ENCODE assay signal across 8 mouse cellular contexts in genomic region chr17:25829558-25830017, GRCm38 (mm10). TPM values are rescaled to one million over a fixed set of nuclear protein-coding genes. Genes with fewer than 3 reads are reported as not detected.
DNase-seq lines count a peak whose midpoint lies in the region; ATAC-seq and TF ChIP-seq lines count a peak whose summit lies in the region.

No protein-coding gene starts in this region.

- H3K4me3 ChIP-seq in kidney, embryonic 15.5 days (replicated peaks) = peak overlapping the region; percentile 57
- peak overlapping the region; percentile 56 for H3K4me3 ChIP-seq in embryonic facial prominence, embryonic 12.5 days
- peak overlapping the region; percentile 46 for H3K4me3 ChIP-seq in hindbrain, postnatal 0 days (ENCODE audit: low read length)
- peak overlapping the region; percentile 55 for H3K4me3 ChIP-seq in midbrain, postnatal 0 days (ENCODE audit: low read depth, low read length)

- TF ChIP-seq CTCF in hindbrain, postnatal 0 days (IDR thresholded peaks at IDR 0.05; ENCODE audit: low read depth) = no peak
- no peak for TF ChIP-seq CTCF in midbrain, postnatal 0 days (IDR thresholded peaks at IDR 0.05)

- no peaks in the 10 kb centered on the region for H3K9me3 ChIP-seq in kidney, embryonic 15.5 days (replicated peaks)
- no peaks in the 10 kb centered on the region for H3K9me3 ChIP-seq in embryonic facial prominence, embryonic 12.5 days
- no peaks in the 10 kb centered on the region for H3K9me3 ChIP-seq in hindbrain, postnatal 0 days (ENCODE audit: low read length)
- no peaks in the 10 kb centered on the region for H3K9me3 ChIP-seq in midbrain, postnatal 0 days (ENCODE audit: low read length)

- no peaks in the 10 kb centered on the region for H3K27me3 ChIP-seq in kidney, embryonic 15.5 days
- H3K27me3 ChIP-seq in embryonic facial prominence, embryonic 12.5 days = no peaks in the 10 kb centered on the region
- H3K27me3 ChIP-seq in hindbrain, postnatal 0 days (ENCODE audit: insufficient read depth, low read length) = no peaks in the 10 kb centered on the region
- H3K27me3 ChIP-seq in midbrain, postnatal 0 days (ENCODE audit: insufficient read depth, low read length) = no peaks in the 10 kb centered on the region

- no peak for ATAC-seq in kidney, embryonic 15.5 days (replicated peaks; ENCODE audit: low FRiP score)
- no peak for ATAC-seq in embryonic facial prominence, embryonic 12.5 days (ENCODE audit: insufficient number of reproducible peaks, insufficient read depth, low FRiP score, low TSS enrichment)
- ATAC-seq in hindbrain, postnatal 0 days = no peak
- no peak for ATAC-seq in midbrain, postnatal 0 days (ENCODE audit: low FRiP score)
- ATAC-seq in granulocyte monocyte progenitor cell, adult 5-6 weeks (replicated peaks; ENCODE audit: poor library complexity, severe bottlenecking) = no peak

- H3K4me1 ChIP-seq in kidney, embryonic 15.5 days = peaks cover 71% of the 10 kb centered on the region
- peaks cover 58% of the 10 kb centered on the region for H3K4me1 ChIP-seq in embryonic facial prominence, embryonic 12.5 days
- H3K4me1 ChIP-seq in hindbrain, postnatal 0 days (ENCODE audit: insufficient read depth, low read length) = peaks cover 34% of the 10 kb centered on the region
- peaks cover 28% of the 10 kb centered on the region for H3K4me1 ChIP-seq in midbrain, postnatal 0 days (ENCODE audit: insufficient read depth, low read length)

- DNase-seq in kidney, postnatal 14 days = no peak
- no peak for DNase-seq in hindbrain, postnatal 0 days (ENCODE audit: low spot score)
- DNase-seq in midbrain, postnatal 0 days (ENCODE audit: low spot score) = no peak
- no peak for DNase-seq in gastrocnemius, postnatal 4 days (ENCODE audit: low spot score in 2 of 2)
- DNase-seq in thymus, postnatal 0 days (ENCODE audit: low spot score) = no peak

- H3K27ac ChIP-seq in kidney, embryonic 15.5 days = peak overlapping the region; percentile 95
- H3K27ac ChIP-seq in embryonic facial prominence, embryonic 12.5 days = peak overlapping the region; percentile 89
- H3K27ac ChIP-seq in hindbrain, postnatal 0 days = peak overlapping the region; percentile 96
- peak overlapping the region; percentile 95 for H3K27ac ChIP-seq in midbrain, postnatal 0 days (ENCODE audit: low read depth, low read length)

- H3K36me3 ChIP-seq in kidney, embryonic 15.5 days = peaks cover 50% of the 10 kb centered on the region
- peaks cover 49% of the 10 kb centered on the region for H3K36me3 ChIP-seq in embryonic facial prominence, embryonic 12.5 days
- H3K36me3 ChIP-seq in hindbrain, postnatal 0 days (ENCODE audit: insufficient read depth, low read length) = peaks cover 25% of the 10 kb centered on the region; the same call in 1 of the 2 replicates
- peaks cover 37% of the 10 kb centered on the region for H3K36me3 ChIP-seq in midbrain, postnatal 0 days (ENCODE audit: insufficient read depth, low read length)

- 39% methylated on average over 8 of the region's 8 CpGs for WGBS in kidney, embryonic 15.5 days
- 38% methylated on average over 8 of the region's 8 CpGs for WGBS in embryonic facial prominence, embryonic 12.5 days
- WGBS in hindbrain, postnatal 0 days = 34% methylated on average over 8 of the region's 8 CpGs
- WGBS in midbrain, postnatal 0 days = 47% methylated on average over 8 of the region's 8 CpGs

- H3K9ac ChIP-seq in kidney, embryonic 15.5 days = peak overlapping the region; percentile 66
- peak overlapping the region; percentile 65 for H3K9ac ChIP-seq in embryonic facial prominence, embryonic 12.5 days
- H3K9ac ChIP-seq in hindbrain, postnatal 0 days (replicated peaks; ENCODE audit: low read length) = peak overlapping the region; percentile 80
- peak overlapping the region; percentile 78 for H3K9ac ChIP-seq in midbrain, postnatal 0 days (replicated peaks; ENCODE audit: low read length, poor library complexity, severe bottlenecking)

- H3K4me2 ChIP-seq in kidney, embryonic 15.5 days = peak overlapping the region; percentile 95
- H3K4me2 ChIP-seq in embryonic facial prominence, embryonic 12.5 days (replicated peaks) = peak overlapping the region; percentile 88
- H3K4me2 ChIP-seq in hindbrain, postnatal 0 days (ENCODE audit: low read depth, low read length) = peak overlapping the region; percentile 80
- H3K4me2 ChIP-seq in midbrain, postnatal 0 days (ENCODE audit: low read depth, low read length, poor library complexity, severe bottlenecking) = peak overlapping the region; percentile 72

RNA-seq across cellular contexts. Expression of gene Jmjd8, which starts 0.9 kb away (rescaled TPM):
- polyA plus RNA-seq in kidney, embryonic 15.5 days (2015; fragmentation: Nextera tagmentation; extraction: Ambion mirVana) = 56.2 and 61.4 TPM in 2 replicates
- polyA plus RNA-seq in embryonic facial prominence, embryonic 12.5 days (2016; fragmentation: Nextera tagmentation; extraction: Ambion mirVana) = 53.9 and 57.0 TPM in 2 replicates
- 57.0 and 61.0 TPM in 2 replicates for total RNA-seq in hindbrain, postnatal 0 days (2014; rRNA removed)
- 38.6 and 41.3 TPM in 2 replicates for polyA plus RNA-seq in hindbrain, postnatal 0 days (2015; fragmentation: Nextera tagmentation; extraction: Ambion mirVana)
- 39.1 and 46.2 TPM in 2 replicates for total RNA-seq in midbrain, postnatal 0 days (2014; rRNA removed)
- polyA plus RNA-seq in midbrain, postnatal 0 days (2015; fragmentation: Nextera tagmentation; extraction: Ambion mirVana) = 43.8 and 45.9 TPM in 2 replicates
- 10 to 100 TPM; 31.6 to 32.4 TPM for total RNA-seq in gastrocnemius, postnatal 4 days (2021)
- 19.5 and 23.1 TPM in 2 replicates for total RNA-seq in granulocyte monocyte progenitor cell, adult 5-6 weeks (2014; fragmentation: Nextera tagmentation)
- total RNA-seq in granulocyte monocyte progenitor cell, adult 5-6 weeks (2017) = 15.2 and 23.4 TPM in 2 replicates
- polyA plus RNA-seq in thymus, postnatal 0 days (2015; fragmentation: Nextera tagmentation; extraction: Ambion mirVana) = 28.8 and 32.2 TPM in 2 replicates

RNA-seq across cellular contexts. Expression of gene Stub1, which starts 3.6 kb away (rescaled TPM):
- polyA plus RNA-seq in kidney, embryonic 15.5 days (2015; fragmentation: Nextera tagmentation; extraction: Ambion mirVana) = 336 and 362 TPM in 2 replicates
- polyA plus RNA-seq in embryonic facial prominence, embryonic 12.5 days (2016; fragmentation: Nextera tagmentation; extraction: Ambion mirVana) = 334 and 338 TPM in 2 replicates
- total RNA-seq in hindbrain, postnatal 0 days (2014; rRNA removed) = 271 and 273 TPM in 2 replicates
- polyA plus RNA-seq in hindbrain, postnatal 0 days (2015; fragmentation: Nextera tagmentation; extraction: Ambion mirVana) = 369 and 370 TPM in 2 replicates
- 237 and 248 TPM in 2 replicates for total RNA-seq in midbrain, postnatal 0 days (2014; rRNA removed)
- polyA plus RNA-seq in midbrain, postnatal 0 days (2015; fragmentation: Nextera tagmentation; extraction: Ambion mirVana) = 374 and 397 TPM in 2 replicates
- total RNA-seq in gastrocnemius, postnatal 4 days (2021) = 100 to 1,000 TPM; 116 to 134 TPM
- total RNA-seq in granulocyte monocyte progenitor cell, adult 5-6 weeks (2014; fragmentation: Nextera tagmentation) = 112 and 131 TPM in 2 replicates
- 99.3 and 101 TPM in 2 replicates for total RNA-seq in granulocyte monocyte progenitor cell, adult 5-6 weeks (2017)
- polyA plus RNA-seq in thymus, postnatal 0 days (2015; fragmentation: Nextera tagmentation; extraction: Ambion mirVana) = 181 and 191 TPM in 2 replicates

RNA-seq across cellular contexts. Expression of gene Wdr24, which starts 6.2 kb away (rescaled TPM):
- polyA plus RNA-seq in kidney, embryonic 15.5 days (2015; fragmentation: Nextera tagmentation; extraction: Ambion mirVana) = 28.1 and 31.8 TPM in 2 replicates
- polyA plus RNA-seq in embryonic facial prominence, embryonic 12.5 days (2016; fragmentation: Nextera tagmentation; extraction: Ambion mirVana) = 26.0 and 29.6 TPM in 2 replicates
- 31.3 and 39.7 TPM in 2 replicates for total RNA-seq in hindbrain, postnatal 0 days (2014; rRNA removed)
- 21.0 and 22.6 TPM in 2 replicates for polyA plus RNA-seq in hindbrain, postnatal 0 days (2015; fragmentation: Nextera tagmentation; extraction: Ambion mirVana)
- 33.4 and 37.6 TPM in 2 replicates for total RNA-seq in midbrain, postnatal 0 days (2014; rRNA removed)
- polyA plus RNA-seq in midbrain, postnatal 0 days (2015; fragmentation: Nextera tagmentation; extraction: Ambion mirVana) = 24.7 and 27.3 TPM in 2 replicates
- 10 to 100 TPM; 12.2 to 13.7 TPM for total RNA-seq in gastrocnemius, postnatal 4 days (2021)
- 12.5 and 16.9 TPM in 2 replicates for total RNA-seq in granulocyte monocyte progenitor cell, adult 5-6 weeks (2014; fragmentation: Nextera tagmentation)
- 14.8 and 19.3 TPM in 2 replicates for total RNA-seq in granulocyte monocyte progenitor cell, adult 5-6 weeks (2017)
- 25.8 and 27.3 TPM in 2 replicates for polyA plus RNA-seq in thymus, postnatal 0 days (2015; fragmentation: Nextera tagmentation; extraction: Ambion mirVana)

RNA-seq across cellular contexts. Expression of gene Rhbdl1, which starts 7.5 kb away (rescaled TPM):
- polyA plus RNA-seq in kidney, embryonic 15.5 days (2015; fragmentation: Nextera tagmentation; extraction: Ambion mirVana) = 2.8 and 3.8 TPM in 2 replicates
- 1.2 and 1.6 TPM in 2 replicates for polyA plus RNA-seq in embryonic facial prominence, embryonic 12.5 days (2016; fragmentation: Nextera tagmentation; extraction: Ambion mirVana)
- total RNA-seq in hindbrain, postnatal 0 days (2014; rRNA removed) = 122 and 135 TPM in 2 replicates
- polyA plus RNA-seq in hindbrain, postnatal 0 days (2015; fragmentation: Nextera tagmentation; extraction: Ambion mirVana) = 78.6 and 80.0 TPM in 2 replicates
- 95.2 and 168 TPM in 2 replicates for total RNA-seq in midbrain, postnatal 0 days (2014; rRNA removed)
- polyA plus RNA-seq in midbrain, postnatal 0 days (2015; fragmentation: Nextera tagmentation; extraction: Ambion mirVana) = 97.0 and 110 TPM in 2 replicates
- 1 to 10 TPM; 7.6 to 10.0 TPM for total RNA-seq in gastrocnemius, postnatal 4 days (2021)
- total RNA-seq in granulocyte monocyte progenitor cell, adult 5-6 weeks (2014; fragmentation: Nextera tagmentation) = 1.1 and 3.0 TPM in 2 replicates
- total RNA-seq in granulocyte monocyte progenitor cell, adult 5-6 weeks (2017) = not detected in 2 replicates
- 0.38 and 0.45 TPM in 2 replicates for polyA plus RNA-seq in thymus, postnatal 0 days (2015; fragmentation: Nextera tagmentation; extraction: Ambion mirVana)

RNA-seq across cellular contexts. Expression of gene Gm20683, which starts 12.0 kb away (rescaled TPM):
- polyA plus RNA-seq in kidney, embryonic 15.5 days (2015; fragmentation: Nextera tagmentation; extraction: Ambion mirVana) = 1.8 and 3.0 TPM in 2 replicates
- 1.5 and 2.4 TPM in 2 replicates for polyA plus RNA-seq in embryonic facial prominence, embryonic 12.5 days (2016; fragmentation: Nextera tagmentation; extraction: Ambion mirVana)
- 22.8 and 40.0 TPM in 2 replicates for total RNA-seq in hindbrain, postnatal 0 days (2014; rRNA removed)
- polyA plus RNA-seq in hindbrain, postnatal 0 days (2015; fragmentation: Nextera tagmentation; extraction: Ambion mirVana) = 12.6 and 12.9 TPM in 2 replicates
- total RNA-seq in midbrain, postnatal 0 days (2014; rRNA removed) = 25.8 and 34.3 TPM in 2 replicates
- polyA plus RNA-seq in midbrain, postnatal 0 days (2015; fragmentation: Nextera tagmentation; extraction: Ambion mirVana) = 11.9 and 14.2 TPM in 2 replicates
- total RNA-seq in gastrocnemius, postnatal 4 days (2021) = 1 to 10 TPM; 5.4 to 7.6 TPM
- total RNA-seq in granulocyte monocyte progenitor cell, adult 5-6 weeks (2014; fragmentation: Nextera tagmentation) = 1.2 TPM in 1 of 2 replicates, not detected in the other
- total RNA-seq in granulocyte monocyte progenitor cell, adult 5-6 weeks (2017) = 0.41 and 1.2 TPM in 2 replicates
- polyA plus RNA-seq in thymus, postnatal 0 days (2015; fragmentation: Nextera tagmentation; extraction: Ambion mirVana) = 1.2 and 1.5 TPM in 2 replicates
